Mouse (Mus musculus) adrenal gland (tissue): Measurements from ENCODE around the gene C130074G19Rik.

Experiments used
- intact Hi-C: fragments of 180-260 bp; cut with DNase I; formaldehyde crosslinking; loops from one replicate; pipeline ENCODE4 v1.15.1; 2025

Gene C130074G19Rik

GRCm38 (mm10) chr1:184877306-184877705 lies 5.7 kb downstream of the C130074G19Rik start:
- intact Hi-C loops = no loop called here

- intact Hi-C loops = no loop called here
Measured at GRCm38 (mm10) chr1:184873910-184874309, 9.1 kb downstream of the C130074G19Rik start.

- intact Hi-C loops = no loop called here
Measured at GRCm38 (mm10) chr1:184872069-184872819, 10.8 kb downstream of the C130074G19Rik start.

GRCm38 (mm10) chr1:184871506-184871905 lies 11.5 kb downstream of the C130074G19Rik start:
- intact Hi-C loops = no loop called here

- intact Hi-C loops = no loop called here
Measured at GRCm38 (mm10) chr1:184870646-184871385, 12.2 kb downstream of the C130074G19Rik start.

GRCm38 (mm10) chr1:184869939-184870565 lies 13.0 kb downstream of the C130074G19Rik start:
- intact Hi-C loops = no loop called here

GRCm38 (mm10) chr1:184867640-184868120 lies 15.3 kb downstream of the C130074G19Rik start:
- intact Hi-C loops = no loop called here

- intact Hi-C loops = no loop called here
Measured at GRCm38 (mm10) chr1:184864381-184864801, 18.6 kb downstream of the C130074G19Rik start.

GRCm38 (mm10) chr1:184862636-184863035 lies 20.4 kb downstream of the C130074G19Rik start:
- intact Hi-C loops = no loop called here

GRCm38 (mm10) chr1:184861551-184861950 lies 21.5 kb downstream of the C130074G19Rik start:
- intact Hi-C loops = no loop called here

GRCm38 (mm10) chr1:184860276-184860675 lies 22.7 kb downstream of the C130074G19Rik start:
- intact Hi-C loops = no loop called here

GRCm38 (mm10) chr1:184858253-184858652 lies 24.8 kb downstream of the C130074G19Rik start:
- intact Hi-C loops = no loop called here

- intact Hi-C loops = no loop called here
Measured at GRCm38 (mm10) chr1:184857216-184857615, 25.8 kb downstream of the C130074G19Rik start.

- intact Hi-C loops = loop anchor here (5.0 kb wide), 1 partner anchor 33 kb away; no protein-coding TSS in a partner anchor
Measured at GRCm38 (mm10) chr1:184853922-184854321, 29.1 kb downstream of the C130074G19Rik start.

GRCm38 (mm10) chr1:184853339-184853738 lies 29.7 kb downstream of the C130074G19Rik start:
- intact Hi-C loops = loop anchor here (5.0 kb wide), 1 partner anchor 34 kb away; no protein-coding TSS in a partner anchor

- intact Hi-C loops = loop anchor here (2.0 to 5.0 kb wide), 2 partner anchors 27 to 35 kb away; no protein-coding TSS in a partner anchor
Measured at GRCm38 (mm10) chr1:184851741-184852618, 31.0 kb downstream of the C130074G19Rik start.

- intact Hi-C loops = loop anchor here (2.0 to 5.0 kb wide), 2 partner anchors 26 to 36 kb away; no protein-coding TSS in a partner anchor
Measured at GRCm38 (mm10) chr1:184851166-184851565, 31.9 kb downstream of the C130074G19Rik start.

- intact Hi-C loops = no loop called here
Measured at GRCm38 (mm10) chr1:184846973-184847372, 36.0 kb downstream of the C130074G19Rik start.

- intact Hi-C loops = no loop called here
Measured at GRCm38 (mm10) chr1:184846092-184846750, 36.8 kb downstream of the C130074G19Rik start, which contains the start of gene Marc2. TSS of gene Marc2 (minus strand) at chr1:184846451.
